Mouse (Mus musculus): ENCODE data around the gene Asah2. TPM values are rescaled to one million over a fixed set of nuclear protein-coding genes. Genes with fewer than 3 reads are reported as not detected.

The Asah2 gene
- polyA plus RNA-seq, 1 experiment from 2014 or later: 0.47 TPM

GRCm38 (mm10) chr19:32056252-32056651 is 51.8 kb downstream of the Asah2 start:
- Histone ChIP-seq H3K4me3 (replicated peaks) (no peak overlapping the region), H3K27ac (replicated peaks) (no peak overlapping the region), H3K36me3 (replicated peaks) (no peaks in the 10 kb centered on the region), H3K9ac (no peak overlapping the region), H3K27me3 (no peaks in the 10 kb centered on the region), H3K4me1 (replicated peaks) (no peaks in the 10 kb centered on the region), H3K4me2 (no peak overlapping the region), H3K9me3 (replicated peaks) (no peaks in the 10 kb centered on the region)
- WGBS (ENCODE audit: insufficient replicate concordance): 41% methylated on average over 1 of the region's 1 CpGs
- ATAC-seq (ENCODE audit: insufficient read depth): no peak

- H3K4me3 ChIP-seq (replicated peaks): no peak overlapping the region
- no peak for ATAC-seq (ENCODE audit: insufficient read depth)
- 26% methylated on average over 1 of the region's 1 CpGs for WGBS (ENCODE audit: insufficient replicate concordance)
These were observed 52.3 kb downstream of the Asah2 start for GRCm38 (mm10) chr19:32055725-32056124.

GRCm38 (mm10) chr19:32051251-32051650 is 56.8 kb downstream of the Asah2 start:
- no peak for ATAC-seq (ENCODE audit: insufficient read depth)
- H3K9ac ChIP-seq: no peak overlapping the region
- H3K36me3 ChIP-seq (replicated peaks): no peaks in the 10 kb centered on the region
- no peaks in the 10 kb centered on the region for H3K4me1 ChIP-seq (replicated peaks)
- H3K9me3 ChIP-seq (replicated peaks): no peaks in the 10 kb centered on the region
- no peak overlapping the region for H3K4me3 ChIP-seq (replicated peaks)
- no peak overlapping the region for H3K4me2 ChIP-seq
- 63% methylated on average over 2 of the region's 2 CpGs for WGBS (ENCODE audit: insufficient replicate concordance)
- no peak overlapping the region for H3K27ac ChIP-seq (replicated peaks)
- H3K27me3 ChIP-seq: no peaks in the 10 kb centered on the region

More at GRCm38 (mm10) chr19:32055725-32056124, 52.3 kb downstream of the Asah2 start:
- H3K9me3 ChIP-seq (replicated peaks): no peaks in the 10 kb centered on the region
- H3K9ac ChIP-seq: no peak overlapping the region
- no peak overlapping the region for H3K4me2 ChIP-seq
- H3K27me3 ChIP-seq: no peaks in the 10 kb centered on the region
- H3K27ac ChIP-seq (replicated peaks): no peak overlapping the region
- H3K36me3 ChIP-seq (replicated peaks): no peaks in the 10 kb centered on the region
- no peaks in the 10 kb centered on the region for H3K4me1 ChIP-seq (replicated peaks)

- H3K27ac ChIP-seq (replicated peaks): no peak overlapping the region
- H3K27me3 ChIP-seq: no peaks in the 10 kb centered on the region
- no peaks in the 10 kb centered on the region for H3K36me3 ChIP-seq (replicated peaks)
- no peak overlapping the region for H3K4me2 ChIP-seq
- no peak overlapping the region for H3K9ac ChIP-seq
- ATAC-seq (ENCODE audit: insufficient read depth): no peak
- no peaks in the 10 kb centered on the region for H3K4me1 ChIP-seq (replicated peaks)
- no peak overlapping the region for H3K4me3 ChIP-seq (replicated peaks)
- H3K9me3 ChIP-seq (replicated peaks): no peaks in the 10 kb centered on the region
- WGBS (ENCODE audit: insufficient replicate concordance): 67% methylated on average over 4 of the region's 4 CpGs
These were observed 75.1 kb downstream of the Asah2 start for GRCm38 (mm10) chr19:32032881-32033280.

GRCm38 (mm10) chr19:32030430-32030829 is 77.6 kb downstream of the Asah2 start:
- 0% methylated on average over 1 of the region's 1 CpGs for WGBS (ENCODE audit: insufficient replicate concordance)
- Histone ChIP-seq H3K27me3 (no peaks in the 10 kb centered on the region), H3K4me3 (replicated peaks) (no peak overlapping the region), H3K9me3 (replicated peaks) (no peaks in the 10 kb centered on the region), H3K4me1 (replicated peaks) (no peaks in the 10 kb centered on the region), H3K27ac (replicated peaks) (no peak overlapping the region), H3K9ac (no peak overlapping the region), H3K36me3 (replicated peaks) (no peaks in the 10 kb centered on the region), H3K4me2 (no peak overlapping the region)
- no peak for ATAC-seq (ENCODE audit: insufficient read depth)

- no peak overlapping the region for H3K4me3 ChIP-seq (replicated peaks)
- no peak for ATAC-seq (ENCODE audit: insufficient read depth)
- WGBS (ENCODE audit: insufficient replicate concordance): 74% methylated on average over 3 of the region's 3 CpGs
- no peaks in the 10 kb centered on the region for H3K36me3 ChIP-seq (replicated peaks)
- H3K9ac ChIP-seq: no peak overlapping the region
- H3K27ac ChIP-seq (replicated peaks): no peak overlapping the region
- no peaks in the 10 kb centered on the region for H3K4me1 ChIP-seq (replicated peaks)
- no peaks in the 10 kb centered on the region for H3K27me3 ChIP-seq
- H3K9me3 ChIP-seq (replicated peaks): no peaks in the 10 kb centered on the region
- no peak overlapping the region for H3K4me2 ChIP-seq
These were observed 82.6 kb downstream of the Asah2 start for GRCm38 (mm10) chr19:32025443-32025842.

GRCm38 (mm10) chr19:32019722-32020121 is 88.3 kb downstream of the Asah2 start:
- no peak for ATAC-seq (ENCODE audit: insufficient read depth)
- Histone ChIP-seq H3K4me3 (replicated peaks) (no peak overlapping the region), H3K36me3 (replicated peaks) (no peaks in the 10 kb centered on the region), H3K27me3 (no peaks in the 10 kb centered on the region), H3K4me1 (replicated peaks) (no peaks in the 10 kb centered on the region), H3K9me3 (replicated peaks) (no peaks in the 10 kb centered on the region), H3K4me2 (no peak overlapping the region), H3K27ac (replicated peaks) (no peak overlapping the region), H3K9ac (no peak overlapping the region)
- WGBS (ENCODE audit: insufficient replicate concordance): 70% methylated on average over 8 of the region's 8 CpGs

GRCm38 (mm10) chr19:32018585-32018984 is 89.4 kb downstream of the Asah2 start:
- Histone ChIP-seq H3K4me3 (replicated peaks) (no peak overlapping the region), H3K9me3 (replicated peaks) (no peaks in the 10 kb centered on the region), H3K27ac (replicated peaks) (no peak overlapping the region), H3K27me3 (no peaks in the 10 kb centered on the region), H3K36me3 (replicated peaks) (no peaks in the 10 kb centered on the region), H3K4me2 (no peak overlapping the region), H3K9ac (no peak overlapping the region), H3K4me1 (replicated peaks) (no peaks in the 10 kb centered on the region)
- 46% methylated on average over 7 of the region's 7 CpGs for WGBS (ENCODE audit: insufficient replicate concordance)
- no peak for ATAC-seq (ENCODE audit: insufficient read depth)

- Histone ChIP-seq H3K4me2 (no peak overlapping the region), H3K9ac (no peak overlapping the region), H3K36me3 (replicated peaks) (no peaks in the 10 kb centered on the region), H3K4me1 (replicated peaks) (no peaks in the 10 kb centered on the region), H3K27ac (replicated peaks) (no peak overlapping the region), H3K27me3 (no peaks in the 10 kb centered on the region), H3K9me3 (replicated peaks) (no peaks in the 10 kb centered on the region), H3K4me3 (replicated peaks) (no peak overlapping the region)
- WGBS (ENCODE audit: insufficient replicate concordance): 65% methylated on average over 5 of the region's 5 CpGs
- ATAC-seq (ENCODE audit: insufficient read depth): no peak
These were observed 90.0 kb downstream of the Asah2 start for GRCm38 (mm10) chr19:32018053-32018452.

- no peak overlapping the region for H3K27ac ChIP-seq (replicated peaks)
- ATAC-seq (ENCODE audit: insufficient read depth): no peak
- H3K9ac ChIP-seq: no peak overlapping the region
- no peak overlapping the region for H3K4me2 ChIP-seq
- H3K36me3 ChIP-seq (replicated peaks): no peaks in the 10 kb centered on the region
- H3K4me1 ChIP-seq (replicated peaks): no peaks in the 10 kb centered on the region
- H3K4me3 ChIP-seq (replicated peaks): no peak overlapping the region
- no peaks in the 10 kb centered on the region for H3K27me3 ChIP-seq
- WGBS (ENCODE audit: insufficient replicate concordance): 39% methylated on average over 5 of the region's 5 CpGs
- no peaks in the 10 kb centered on the region for H3K9me3 ChIP-seq (replicated peaks)
These were observed 105.4 kb downstream of the Asah2 start for GRCm38 (mm10) chr19:32002623-32003022.

GRCm38 (mm10) chr19:31996916-31997315 is 111.1 kb downstream of the Asah2 start:
- no peak overlapping the region for H3K27ac ChIP-seq (replicated peaks)
- H3K27me3 ChIP-seq: no peaks in the 10 kb centered on the region
- no peak overlapping the region for H3K9ac ChIP-seq
- 65% methylated on average over 3 of the region's 3 CpGs for WGBS (ENCODE audit: insufficient replicate concordance)
- no peak for ATAC-seq (ENCODE audit: insufficient read depth)
- H3K4me1 ChIP-seq (replicated peaks): no peaks in the 10 kb centered on the region
- no peaks in the 10 kb centered on the region for H3K9me3 ChIP-seq (replicated peaks)
- no peak overlapping the region for H3K4me2 ChIP-seq
- no peak overlapping the region for H3K4me3 ChIP-seq (replicated peaks)
- H3K36me3 ChIP-seq (replicated peaks): no peaks in the 10 kb centered on the region

- 59% methylated on average over 6 of the region's 6 CpGs for WGBS (ENCODE audit: insufficient replicate concordance)
- no peaks in the 10 kb centered on the region for H3K36me3 ChIP-seq (replicated peaks)
These were observed 117.0 kb downstream of the Asah2 start for GRCm38 (mm10) chr19:31991057-31991456.

More at GRCm38 (mm10) chr19:31991057-31991456, 117.0 kb downstream of the Asah2 start:
- H3K4me1 ChIP-seq (replicated peaks): no peaks in the 10 kb centered on the region
- no peak overlapping the region for H3K4me3 ChIP-seq (replicated peaks)
- H3K4me2 ChIP-seq: no peak overlapping the region
- H3K9ac ChIP-seq: no peak overlapping the region
- no peak overlapping the region for H3K27ac ChIP-seq (replicated peaks)
- ATAC-seq (ENCODE audit: insufficient read depth): no peak
- H3K9me3 ChIP-seq (replicated peaks): no peaks in the 10 kb centered on the region
- no peaks in the 10 kb centered on the region for H3K27me3 ChIP-seq

All from liver, embryonic 15.5 days (tissue).